Mouse (Mus musculus) hindbrain, embryonic 13.5 days (tissue): ENCODE measurements around the gene Ier2. TPM values are rescaled to one million over a fixed set of nuclear protein-coding genes. Genes with fewer than 3 reads are reported as not detected.
"Not testable (repeated sequence)": the region's sequence is repeated elsewhere in the genome, so short reads cannot be mapped to it uniquely, and the experiment has no call there.

Experiments
- ATAC-seq: fragments of 200-750 bp; cut with Nextera tagmentation; 2 replicates; pipeline ENCODE4 v1.8.0; 2017; ENCODE audit warnings: moderate TSS enrichment; ENCODE audit not compliant: low FRiP score
- H3K27ac ChIP-seq: fragments of 300-500 bp; sonication (generic); 2 replicates; pipeline ENCODE4 v1.5.1; 2015; ENCODE audit warnings: inconsistent platforms, mild to moderate bottlenecking, moderate library complexity
- H3K27me3 ChIP-seq: fragments of 300-500 bp; sonication (generic); 2 replicates; pipeline ENCODE4 v1.6.1; 2015; ENCODE audit warnings: mild to moderate bottlenecking, inconsistent platforms
- H3K36me3 ChIP-seq: fragments of 300-500 bp; sonication (generic); 2 replicates; pipeline ENCODE4 v1.6.1; 2015; ENCODE audit warnings: mild to moderate bottlenecking, inconsistent platforms
- H3K4me1 ChIP-seq: fragments of 300-500 bp; sonication (generic); replicated peaks from 2 replicates; pipeline ENCODE4 v1.6.1; 2015; ENCODE audit warnings: inconsistent platforms
- H3K4me2 ChIP-seq: fragments of 300-500 bp; sonication (generic); 2 replicates; pipeline ENCODE4 v1.6.1; 2015; ENCODE audit warnings: inconsistent platforms, mild to moderate bottlenecking, moderate library complexity
- H3K4me3 ChIP-seq: fragments of 300-500 bp; sonication (generic); 2 replicates; pipeline ENCODE4 v1.5.1; 2015; ENCODE audit warnings: mild to moderate bottlenecking, inconsistent platforms
- H3K9ac ChIP-seq: fragments of 300-500 bp; sonication (generic); 2 replicates; pipeline ENCODE4 v1.6.1; 2015; ENCODE audit warnings: mild to moderate bottlenecking, inconsistent platforms
- H3K9me3 ChIP-seq: fragments of 300-500 bp; sonication (generic); 2 replicates; pipeline ENCODE4 v1.6.1; 2016; ENCODE audit warnings: inconsistent platforms
- WGBS: fragments of 180-500 bp; shearing (Covaris S2); methylation state at CpG from one replicate; pipeline ENCODE4 v1.1.7; 2015; 5-methylcytosine and 5-hydroxymethylcytosine counted together
- polyA plus RNA-seq: library from polyadenylated mRNA; unstranded; fragments of >200 nt; fragmentation: Nextera tagmentation; extraction: Ambion mirVana; gene quantifications from 2 replicates; pipeline ENCODE4 v1.2.1, GENCODE M21; 2015

The Ier2 gene
- polyA plus RNA-seq, 1 experiment from 2014 or later, result 32.2 TPM

GRCm38 (mm10) chr8:84693332-84693731, 30.7 kb upstream of the Ier2 start:
- no peak overlapping the region for H3K4me3 ChIP-seq
- no peak for ATAC-seq
- no peaks in the 10 kb centered on the region for H3K9me3 ChIP-seq
- no peaks in the 10 kb centered on the region for H3K27me3 ChIP-seq
- H3K4me1 ChIP-seq, result peaks cover 17% of the 10 kb centered on the region
- peaks cover 61% of the 10 kb centered on the region for H3K36me3 ChIP-seq
- H3K27ac ChIP-seq, result no peak overlapping the region
- 76% methylated on average over 4 of the region's 4 CpGs for WGBS
- no peak overlapping the region for H3K9ac ChIP-seq
- no peak overlapping the region for H3K4me2 ChIP-seq

DNA sequence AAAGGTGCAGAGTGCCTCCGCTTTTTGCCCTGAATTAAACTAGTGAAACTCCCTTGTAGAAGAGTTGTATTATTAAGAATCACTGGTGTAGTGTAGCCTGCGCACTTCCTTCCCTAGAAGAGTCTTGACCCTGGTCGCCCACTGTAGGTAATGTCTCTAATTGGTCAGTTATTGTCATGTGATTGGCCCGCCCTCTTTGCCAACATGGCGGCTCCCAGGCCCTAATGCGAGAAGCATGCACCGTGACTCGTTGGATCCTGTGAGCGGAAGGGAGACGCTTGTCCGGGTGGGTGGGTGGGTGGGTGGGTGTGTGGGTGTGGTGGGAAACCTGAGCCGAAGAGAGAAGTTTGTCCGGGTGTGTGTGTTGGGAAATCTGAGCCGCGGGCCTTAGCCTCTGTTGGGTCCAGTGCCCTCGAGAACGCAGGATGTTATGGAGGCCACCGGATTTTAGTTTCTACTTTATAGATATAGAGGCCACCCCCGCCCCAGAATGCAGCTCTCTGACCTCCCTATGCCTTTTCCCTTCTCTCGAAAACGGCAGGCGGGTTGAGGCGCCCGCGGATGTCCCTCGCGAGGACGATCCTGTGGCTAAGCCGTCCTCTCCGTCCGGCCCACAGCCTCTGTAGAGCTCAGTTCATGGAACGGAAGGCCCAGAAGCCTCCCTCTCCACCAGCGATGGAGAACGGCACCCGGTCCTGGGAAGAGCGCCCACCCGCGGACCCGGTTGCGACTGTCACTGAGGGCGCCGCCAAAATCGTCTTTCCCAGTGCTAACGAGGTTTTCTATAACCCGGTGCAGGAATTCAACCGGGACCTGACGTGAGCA, 26.7 kb upstream of the Ier2 start:
- Histone ChIP-seq H3K27ac (peak overlapping the region; percentile 56), H3K27me3 (no peaks in the 10 kb centered on the region), H3K4me2 (peak overlapping the region; percentile 95), H3K9ac (peak overlapping the region; percentile 85), H3K4me3 (peak overlapping the region; percentile 100), H3K9me3 (no peaks in the 10 kb centered on the region), H3K36me3 (peaks cover 30% of the 10 kb centered on the region), H3K4me1 (peaks cover 46% of the 10 kb centered on the region)
- WGBS, result under 1% methylated on average over 47 of the region's 47 CpGs
- ATAC-seq, result peak; percentile 87

- Histone ChIP-seq H3K4me2 (peak within 1 kb of the TSS; percentile 95), H3K9ac (peak within 1 kb of the TSS; percentile 99), H3K27me3 (no peaks in the 10 kb centered on the region), H3K36me3 (peaks cover 17% of the 10 kb centered on the region), H3K4me1 (peaks cover 56% of the 10 kb centered on the region), H3K9me3 (no peaks in the 10 kb centered on the region), H3K27ac (peak within 1 kb of the TSS; percentile 89), H3K4me3 (peak within 1 kb of the TSS; percentile 100)
- peak; percentile 78 for ATAC-seq
- WGBS, result 0% methylated on average over 37 of the region's 37 CpGs
Measured at GRCm38 (mm10) chr8:84687705-84688100, 25.1 kb upstream of the Ier2 start, which contains the start of gene Nacc1. Gene Nacc1 (minus strand): TSS chr8:84687862.

GRCm38 (mm10) chr8:84687003-84687704, 24.5 kb upstream of the Ier2 start:
- H3K36me3 ChIP-seq, result peaks cover 17% of the 10 kb centered on the region
- peak overlapping the region; percentile 89 for H3K27ac ChIP-seq
- H3K9me3 ChIP-seq, result no peaks in the 10 kb centered on the region
- H3K4me3 ChIP-seq, result peak overlapping the region; percentile 100
- H3K27me3 ChIP-seq, result no peaks in the 10 kb centered on the region
- under 1% methylated on average over 56 of the region's 62 CpGs for WGBS
- peak; percentile 22; the same call in 1 of the 2 replicates for ATAC-seq
- peaks cover 56% of the 10 kb centered on the region for H3K4me1 ChIP-seq
- peak overlapping the region; percentile 99 for H3K9ac ChIP-seq
- peak overlapping the region; percentile 95 for H3K4me2 ChIP-seq

DNA sequence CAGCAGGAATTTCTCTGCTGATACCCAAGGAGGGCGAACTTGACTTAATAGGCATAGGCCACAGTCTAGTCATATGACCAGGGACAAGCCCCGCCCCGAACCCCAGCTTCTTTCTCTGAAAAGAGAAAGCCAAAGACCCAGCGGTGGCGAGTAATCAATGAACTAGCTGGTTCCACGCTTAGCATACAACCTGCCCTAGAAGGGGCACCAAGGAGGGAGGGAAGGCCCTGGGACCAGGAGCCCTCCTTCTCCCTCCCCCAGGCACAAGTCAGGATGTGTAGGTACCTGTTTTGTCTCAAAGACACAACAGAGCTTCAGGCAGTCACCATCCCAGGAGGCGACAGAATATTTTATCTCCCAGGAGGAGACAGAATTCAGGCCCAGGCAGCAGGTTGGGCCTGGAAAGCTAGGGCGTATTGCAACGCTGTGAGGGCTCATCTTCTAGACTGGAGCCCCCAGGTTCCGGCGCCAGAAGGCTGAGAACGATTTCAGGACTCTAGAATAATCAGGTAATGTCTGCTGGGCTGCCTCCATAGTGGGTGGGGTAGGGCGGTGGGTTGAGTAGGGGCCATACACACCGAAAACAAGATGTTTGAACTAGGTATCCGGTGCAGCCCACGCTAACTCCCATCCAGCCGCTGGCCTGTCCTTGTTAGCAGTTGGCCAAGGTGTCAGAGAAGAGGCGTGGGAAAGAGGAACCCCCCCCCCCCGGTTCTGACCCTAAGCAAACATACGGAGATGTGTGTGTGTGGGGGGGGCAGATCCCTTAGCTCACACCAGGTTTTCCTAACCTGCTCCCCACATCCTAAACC, 23.7 kb upstream of the Ier2 start, which contains the start of gene Trmt1:
TSS of gene Trmt1 (plus strand) at position 117 of the 812 bp plus-strand sequence.
- peaks cover 15% of the 10 kb centered on the region for H3K36me3 ChIP-seq
- WGBS, result 6% methylated on average over 20 of the region's 20 CpGs
- H3K4me1 ChIP-seq, result peaks cover 57% of the 10 kb centered on the region
- no peaks in the 10 kb centered on the region for H3K27me3 ChIP-seq
- H3K9me3 ChIP-seq, result no peaks in the 10 kb centered on the region
- no peak for ATAC-seq
- H3K4me2 ChIP-seq, result peak within 1 kb of the TSS; percentile 95
- peak within 1 kb of the TSS; percentile 99 for H3K9ac ChIP-seq
- peak within 1 kb of the TSS; percentile 100 for H3K4me3 ChIP-seq
- peak within 1 kb of the TSS; percentile 89 for H3K27ac ChIP-seq

GRCm38 (mm10) chr8:84684537-84684936, 21.9 kb upstream of the Ier2 start:
- Histone ChIP-seq H3K4me2 (no peak overlapping the region), H3K27ac (peak overlapping the region; percentile 35)

GRCm38 (mm10) chr8:84682257-84682656, 19.6 kb upstream of the Ier2 start:
- Histone ChIP-seq H3K27ac (no peak overlapping the region), H3K27me3 (no peaks in the 10 kb centered on the region), H3K9ac (0 out of 2 replicates have a peak overlapping the region, but pooled peaks have one; percentile 13), H3K9me3 (no peaks in the 10 kb centered on the region), H3K4me2 (no peak overlapping the region), H3K36me3 (peaks cover 13% of the 10 kb centered on the region), H3K4me3 (no peak overlapping the region), H3K4me1 (peaks cover 42% of the 10 kb centered on the region)
- ATAC-seq, result no peak
- 93% methylated on average over 2 of the region's 2 CpGs for WGBS

More at GRCm38 (mm10) chr8:84684537-84684936, 21.9 kb upstream of the Ier2 start:
- Histone ChIP-seq H3K9me3 (no peaks in the 10 kb centered on the region), H3K4me1 (peaks cover 52% of the 10 kb centered on the region), H3K9ac (no peak overlapping the region), H3K4me3 (no peak overlapping the region), H3K36me3 (peaks cover 11% of the 10 kb centered on the region), H3K27me3 (no peaks in the 10 kb centered on the region)
- whole genome bisulfite sequencing, result 24% methylated on average over 3 of the region's 3 CpGs
- ATAC-seq, result no peak

GRCm38 (mm10) chr8:84681476-84681875, 18.8 kb upstream of the Ier2 start:
- H3K27me3 ChIP-seq, result no peaks in the 10 kb centered on the region
- peaks cover 20% of the 10 kb centered on the region for H3K36me3 ChIP-seq
- no peak for ATAC-seq
- H3K9me3 ChIP-seq, result no peaks in the 10 kb centered on the region
- no peak overlapping the region for H3K4me3 ChIP-seq
- H3K4me1 ChIP-seq, result peaks cover 37% of the 10 kb centered on the region
- H3K27ac ChIP-seq, result no peak overlapping the region
- no peak overlapping the region for H3K9ac ChIP-seq
- 89% methylated on average over 2 of the region's 2 CpGs for WGBS
- no peak overlapping the region for H3K4me2 ChIP-seq

DNA sequence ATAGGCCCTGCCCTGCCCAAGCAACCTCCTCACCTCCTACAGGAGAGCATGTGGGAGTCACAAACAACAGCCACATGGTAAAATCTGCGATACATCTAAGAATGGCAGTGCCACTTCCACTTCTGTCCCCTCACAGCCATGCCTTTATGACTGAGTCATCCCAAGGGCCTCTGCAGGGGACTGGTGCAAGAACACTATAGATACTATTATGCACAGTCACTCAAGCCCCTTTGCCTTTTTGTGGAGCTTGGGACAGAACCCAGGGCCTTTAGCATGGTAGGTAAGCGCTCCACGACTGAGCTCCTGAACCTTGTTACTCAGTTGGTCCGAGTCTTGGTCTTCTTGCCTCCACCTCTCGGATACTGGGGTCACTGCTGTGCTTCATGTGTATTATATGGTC, 14.7 kb upstream of the Ier2 start:
- Histone ChIP-seq H3K4me1 (0 out of 2 replicates have a peak, but pooled peaks cover 6% of the 10 kb centered on the region), H3K9ac (no peak overlapping the region), H3K9me3 (no peaks in the 10 kb centered on the region), H3K27ac (no peak overlapping the region), H3K36me3 (peaks cover 51% of the 10 kb centered on the region), H3K4me3 (no peak overlapping the region), H3K27me3 (no peaks in the 10 kb centered on the region), H3K4me2 (no peak overlapping the region)
- 93% methylated on average over 5 of the region's 5 CpGs for WGBS
- no peak for ATAC-seq

GRCm38 (mm10) chr8:84670295-84671006, 7.8 kb upstream of the Ier2 start:
- not testable (repeated sequence) for H3K27ac ChIP-seq, H3K27me3 ChIP-seq, H3K9me3 ChIP-seq, H3K4me2 ChIP-seq, H3K4me3 ChIP-seq, H3K9ac ChIP-seq
- Histone ChIP-seq H3K36me3 (peaks cover 63% of the 10 kb centered on the region), H3K4me1 (peaks cover 16% of the 10 kb centered on the region)
- 92% methylated on average over 5 of the region's 5 CpGs for WGBS
- 0 out of 2 replicates have a peak, but pooled peaks have one; percentile 8 for ATAC-seq

DNA sequence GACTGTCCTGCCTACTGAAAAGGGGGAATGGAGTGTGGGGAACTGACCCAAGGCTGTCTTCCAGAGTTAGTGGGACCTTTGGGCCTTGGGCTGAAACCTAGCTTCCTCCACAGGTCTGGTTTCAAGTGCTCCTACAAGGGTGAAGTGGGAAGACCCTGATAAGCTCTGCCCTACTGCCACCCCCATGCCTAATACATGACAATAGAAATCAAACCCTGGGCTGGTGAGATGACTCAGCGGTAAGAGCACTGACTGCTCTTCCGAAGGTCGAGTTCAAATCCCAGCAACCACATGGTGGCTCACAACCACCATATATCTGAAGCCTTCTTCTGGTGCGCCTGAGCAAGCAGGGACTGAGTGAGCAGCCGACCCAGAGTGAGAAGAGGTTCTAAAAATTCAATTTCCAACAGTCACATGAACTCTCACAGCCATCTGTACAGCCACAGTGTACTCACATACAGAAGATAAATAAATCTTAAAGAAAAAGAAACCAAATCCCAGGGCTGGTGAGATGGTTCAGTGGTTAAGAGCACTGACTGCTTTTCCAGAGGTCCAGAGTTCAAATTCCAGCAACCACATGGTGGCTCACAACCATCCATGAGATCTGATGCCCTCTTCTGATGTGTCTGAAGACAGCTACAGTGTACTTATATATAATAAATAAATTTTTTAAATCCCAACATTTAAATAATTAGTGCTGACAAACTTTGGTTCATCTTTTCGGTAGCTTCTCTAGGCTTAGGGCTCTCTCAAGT, 6.3 kb upstream of the Ier2 start:
- Histone ChIP-seq H3K4me1 (peaks cover 18% of the 10 kb centered on the region), H3K36me3 (peaks cover 48% of the 10 kb centered on the region), H3K27me3 (no peaks in the 10 kb centered on the region), H3K9ac (no peak overlapping the region), H3K4me3 (no peak overlapping the region), H3K9me3 (no peaks in the 10 kb centered on the region), H3K27ac (no peak overlapping the region), H3K4me2 (no peak overlapping the region)
- no peak for ATAC-seq
- WGBS, result 85% methylated on average over 6 of the region's 6 CpGs
